ENCODE assay signal across 15 mouse cellular contexts in the genomic region with DNA sequence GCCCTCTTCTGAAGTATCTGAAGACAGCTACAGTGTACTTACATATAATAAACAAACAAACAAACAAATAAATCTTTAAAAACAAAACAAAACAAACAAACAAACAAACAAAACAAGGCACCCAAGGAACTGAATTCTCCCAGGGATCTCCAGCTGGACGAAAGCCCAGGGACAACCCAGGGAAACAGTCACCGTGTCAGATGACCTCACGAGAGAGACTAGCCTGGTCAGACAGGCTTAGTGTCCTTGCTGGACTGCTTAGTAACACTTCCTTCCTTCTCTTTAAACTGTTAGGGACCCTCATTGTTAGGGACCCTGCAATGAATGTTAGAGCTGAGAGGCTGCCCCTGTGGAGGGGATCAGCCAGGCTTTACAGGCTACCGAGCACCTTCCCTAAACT.
"Had no signal": no experiment of that assay in that cellular context is flagged by ENCODE, and none has a peak within 500 bp of the region (broad histone marks: within the 10 kb centered on the region; RNA-seq: fewer than 3 reads in every experiment).

No protein-coding gene starts in this region.

- DNase-seq: kidney, postnatal 25 days; layer of hippocampus, adult 9-11 months; liver, embryonic 13.5 days; lung, adult 2 months; lung, postnatal 14 days; lung, postnatal 4 days; midbrain, embryonic 14.5 days; thymus, adult 2 months; thymus, postnatal 14 days; thymus, postnatal 4 days had no signal

- H3K27me3 ChIP-seq: liver, embryonic 13.5 days had no signal

- H3K4me3 ChIP-seq: layer of hippocampus, adult 2 months; left cerebral cortex, adult 2 months; liver, embryonic 13.5 days had no signal

- H3K9ac ChIP-seq: liver, embryonic 13.5 days had no signal

- H3K4me2 ChIP-seq: liver, embryonic 13.5 days; midbrain, embryonic 11.5 days had no signal

- H3K9me3 ChIP-seq: liver, embryonic 13.5 days had no signal

- H3K27ac ChIP-seq: kidney, postnatal 0 days; layer of hippocampus, adult 2 months; left cerebral cortex, adult 2 months; liver, embryonic 13.5 days; stomach, postnatal 0 days had no signal
